Mouse (Mus musculus) spleen, embryonic (tissue): ENCODE measurements around the gene Clrn2.

Source experiments
- CTCF ChIA-PET: fragments of 350-600 bp; sonication (Branson Sonifier 250); formaldehyde crosslinking; loops from one replicate; lab custom pipeline; 2022; lab: Charles Lee

The Clrn2 gene

DNA sequence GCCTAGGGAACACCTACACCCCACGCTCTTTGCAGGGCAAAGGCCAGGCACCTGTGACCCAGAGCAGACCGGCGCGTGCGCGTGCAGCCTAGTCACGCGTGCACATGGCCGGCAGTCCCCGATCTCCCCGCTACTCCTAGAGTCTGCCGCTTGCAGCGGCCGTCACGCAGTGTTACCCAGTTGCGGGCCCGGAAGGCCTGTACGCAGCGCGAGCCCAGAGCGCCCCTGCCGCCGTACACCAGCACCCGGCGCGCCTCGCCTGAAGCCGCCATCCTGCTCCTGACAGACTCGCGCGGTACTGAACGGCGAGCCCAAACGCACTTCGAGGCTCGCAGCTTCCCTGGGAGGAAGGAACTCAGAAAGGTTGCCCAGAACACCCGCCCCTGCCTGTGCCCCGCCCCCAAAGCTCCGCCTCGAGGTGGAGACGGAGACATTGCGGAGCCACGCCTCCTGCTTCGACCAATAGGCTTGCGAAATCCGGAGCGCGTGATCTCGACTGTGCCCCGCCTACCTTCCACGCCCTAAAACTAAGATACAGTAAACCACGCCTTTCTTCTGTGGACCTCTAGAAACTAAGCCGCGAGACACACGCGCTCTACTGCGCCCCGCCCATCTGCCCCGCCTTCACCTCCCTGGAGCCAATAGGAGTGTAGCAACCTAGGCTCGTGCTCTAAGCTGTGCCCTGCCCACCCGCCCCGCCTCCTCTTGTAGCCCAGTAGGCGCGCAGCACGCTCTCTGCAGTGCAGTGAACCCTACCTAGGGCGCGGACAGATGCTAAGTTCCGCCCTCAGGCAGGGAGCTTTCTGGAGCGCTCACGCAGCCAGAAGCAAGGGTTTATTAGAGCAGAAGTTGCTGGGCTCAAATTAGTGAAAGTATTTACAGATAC lies 3.5 kb upstream of the Clrn2 start, which contains the start of gene Qdpr:
Qdpr (minus strand) TSS at position 406 of the 886 bp plus-strand sequence.
- CTCF ChIA-PET: interaction anchor here (0.5 to 0.6 kb wide), 2 partner anchors 27 to 42 kb away, joined by 3 to 6 read pairs; no protein-coding TSS in a partner anchor

DNA sequence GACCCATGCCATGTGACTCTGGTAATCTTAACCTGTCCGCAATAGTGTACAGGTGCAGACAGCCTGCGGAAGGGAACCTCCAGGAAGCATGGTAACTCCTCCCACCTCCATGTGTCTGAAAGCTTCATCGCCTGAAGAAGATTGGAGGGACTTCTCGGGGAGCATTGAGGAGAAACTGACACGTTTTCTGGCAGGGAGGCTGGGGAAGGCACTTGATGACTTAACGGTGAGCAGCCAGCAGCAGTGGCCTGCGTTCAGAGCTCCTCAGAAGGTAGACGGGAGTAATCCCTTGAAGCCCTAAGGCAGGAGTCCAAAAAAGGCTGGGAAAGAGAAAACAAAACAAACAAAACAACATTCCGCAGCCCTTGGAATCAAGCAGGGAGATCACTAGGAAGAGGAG lies 905 bp downstream of the Clrn2 start:
- CTCF ChIA-PET: no interaction called here

DNA sequence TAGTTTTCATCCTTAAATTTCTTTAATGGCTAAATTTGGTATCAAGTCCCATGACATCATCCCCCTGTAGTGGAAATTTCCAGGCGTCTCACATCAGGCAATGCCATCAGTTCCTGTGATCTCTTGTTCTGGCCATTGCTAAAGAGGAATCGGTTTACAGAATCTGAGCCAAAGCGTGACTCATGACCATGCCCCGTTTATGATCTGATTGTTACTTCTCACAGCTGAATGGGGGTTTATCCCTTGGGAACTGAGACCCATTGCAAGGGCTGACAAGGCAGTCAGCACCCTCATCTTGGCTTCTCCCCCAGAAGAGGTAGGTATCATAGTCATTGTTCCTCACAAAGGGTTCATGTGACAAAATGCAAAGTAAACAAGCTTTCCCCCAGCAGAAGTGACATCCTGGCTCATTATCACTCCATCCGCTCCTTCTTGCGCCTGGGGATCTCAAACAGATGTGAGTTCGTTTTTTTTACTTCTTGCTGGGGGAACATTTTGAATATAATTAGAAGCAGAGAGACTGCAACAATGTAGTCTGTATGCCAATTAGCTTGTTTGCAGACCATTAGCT lies 19.4 kb downstream of the Clrn2 start:
- CTCF ChIA-PET: no interaction called here

DNA sequence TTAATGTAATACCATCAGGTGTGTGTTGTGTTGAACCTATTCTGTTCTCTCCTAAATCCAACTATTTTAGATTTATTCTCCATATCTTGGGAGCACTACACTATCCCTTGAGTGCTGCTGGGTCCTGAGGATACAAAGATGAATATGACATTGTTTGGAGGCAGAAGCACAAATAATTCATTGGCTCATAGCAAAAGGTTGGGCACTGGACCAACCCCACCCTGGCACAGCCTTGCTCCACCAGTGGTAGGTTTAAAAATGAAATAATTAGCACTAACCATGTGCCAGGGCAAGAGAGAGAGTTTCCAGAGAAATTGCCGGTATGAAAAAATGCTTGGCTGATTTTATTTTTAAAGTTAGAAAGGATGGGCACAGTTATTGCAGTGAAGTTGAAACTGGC lies 20.0 kb downstream of the Clrn2 start:
- CTCF ChIA-PET: no interaction called here

DNA sequence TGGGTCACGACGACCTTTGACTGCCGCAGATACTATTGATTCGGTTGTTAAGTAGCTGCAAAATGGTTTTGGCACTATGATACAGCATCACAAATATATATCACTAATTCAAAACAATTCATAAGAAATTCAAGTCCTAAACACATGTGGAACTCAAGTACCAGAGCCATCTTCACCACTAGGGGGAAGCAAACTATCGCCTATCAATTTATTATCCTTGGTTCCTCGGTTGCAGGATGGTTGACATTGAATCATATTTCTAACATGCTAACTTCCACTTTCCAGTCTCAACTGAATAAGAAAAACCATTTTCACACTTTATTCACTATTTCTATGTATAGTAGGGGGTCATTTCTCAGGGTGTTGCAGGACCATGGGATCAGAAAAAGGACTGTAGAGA lies 20.7 kb downstream of the Clrn2 start:
- CTCF ChIA-PET: no interaction called here

DNA sequence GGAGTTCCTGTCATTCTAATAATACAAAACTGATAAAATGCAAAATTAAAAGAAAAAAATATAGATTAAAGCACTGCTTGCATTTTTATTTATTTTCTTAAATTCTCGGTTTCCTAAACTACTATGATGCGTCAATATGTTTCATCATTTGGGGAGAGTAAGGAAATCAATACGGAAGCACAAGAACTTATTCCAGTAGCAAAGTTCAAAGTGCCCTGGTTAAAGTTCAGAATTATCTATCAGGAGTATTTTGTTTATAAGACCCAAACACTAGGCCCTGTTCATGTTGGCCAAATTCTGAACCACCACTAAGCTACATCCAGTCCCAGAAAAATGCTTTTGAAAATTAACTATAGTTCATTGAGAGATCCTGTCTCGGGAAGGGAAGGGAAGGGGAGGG lies 21.2 kb downstream of the Clrn2 start:
- CTCF ChIA-PET: no interaction called here

DNA sequence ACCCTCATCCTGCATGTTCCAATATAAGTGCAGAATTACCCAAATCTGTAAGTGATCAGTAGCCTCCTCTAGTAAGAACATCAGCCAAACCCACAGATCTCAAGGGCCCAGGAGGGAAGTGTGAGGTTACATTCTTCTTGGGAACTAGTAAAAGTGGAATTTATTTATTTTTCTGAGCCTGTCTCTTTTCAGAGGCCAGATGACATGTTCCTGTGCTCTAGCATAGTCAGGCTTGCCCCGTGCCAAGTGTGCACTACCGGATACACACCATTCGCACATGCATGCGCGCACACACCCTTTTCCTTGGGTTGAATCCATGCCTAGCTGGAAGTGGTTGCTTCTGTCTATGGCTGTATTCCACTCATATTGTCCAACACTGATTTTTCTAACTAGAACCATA lies 22.2 kb downstream of the Clrn2 start:
- CTCF ChIA-PET: no interaction called here

DNA sequence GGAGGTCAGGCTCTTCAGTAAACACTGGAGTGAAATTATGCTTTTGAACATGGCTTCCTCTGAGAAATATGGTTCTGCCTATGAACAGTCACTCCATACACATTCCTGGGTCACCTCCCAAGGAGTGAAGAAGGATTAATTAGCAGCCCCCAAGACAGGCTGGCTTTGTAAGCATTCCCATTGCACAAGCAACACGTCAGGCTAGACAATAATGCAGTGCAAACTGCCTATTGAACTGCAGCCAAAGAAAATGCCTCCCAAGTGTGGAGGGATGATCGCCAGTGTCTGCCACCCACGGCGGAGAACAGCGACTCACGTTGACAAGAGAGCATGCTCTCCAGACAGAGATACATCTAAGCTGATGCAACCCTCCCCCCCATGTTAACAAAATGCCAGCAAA lies 22.7 kb downstream of the Clrn2 start:
- CTCF ChIA-PET: no interaction called here

DNA sequence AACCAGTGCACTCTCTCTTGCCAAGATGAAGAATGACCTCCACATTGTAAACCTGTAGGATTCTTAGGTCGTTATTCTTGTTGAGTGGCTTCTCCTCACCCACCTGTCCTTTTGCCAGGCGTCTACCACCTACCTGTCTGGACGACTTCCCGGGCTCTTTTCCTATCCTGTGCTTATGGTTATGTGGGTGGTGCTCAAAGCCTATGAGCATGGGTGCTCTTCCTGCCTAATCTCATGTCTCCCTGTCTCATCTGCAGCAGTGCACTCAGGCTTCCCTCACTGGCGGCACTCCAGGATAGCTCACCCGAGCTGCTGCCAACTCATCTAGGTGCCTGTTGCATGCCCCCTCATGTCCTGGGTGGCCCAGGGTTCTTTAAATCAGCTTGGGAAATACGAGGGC lies 24.1 kb downstream of the Clrn2 start:
- CTCF ChIA-PET: no interaction called here

DNA sequence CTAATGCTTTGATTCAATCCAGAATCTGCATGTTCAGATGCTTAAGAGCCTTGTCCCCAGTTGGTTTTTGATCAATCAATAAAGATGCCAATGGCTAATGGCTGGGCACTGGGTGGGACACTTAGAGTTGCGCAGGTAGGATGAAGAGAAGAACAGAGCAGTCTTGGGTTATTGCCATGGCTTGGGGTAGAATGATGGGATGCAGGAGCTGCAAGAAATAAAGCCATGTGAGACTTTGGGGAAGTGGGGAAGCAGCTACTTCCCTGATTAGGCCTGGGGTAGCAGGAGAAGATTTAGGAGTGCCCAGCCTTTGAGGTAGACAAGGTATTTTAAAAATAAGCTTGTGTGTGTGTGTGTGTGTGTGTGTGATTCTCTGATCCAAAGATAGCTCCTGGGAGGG lies 26.5 kb downstream of the Clrn2 start:
- CTCF ChIA-PET: no interaction called here

DNA sequence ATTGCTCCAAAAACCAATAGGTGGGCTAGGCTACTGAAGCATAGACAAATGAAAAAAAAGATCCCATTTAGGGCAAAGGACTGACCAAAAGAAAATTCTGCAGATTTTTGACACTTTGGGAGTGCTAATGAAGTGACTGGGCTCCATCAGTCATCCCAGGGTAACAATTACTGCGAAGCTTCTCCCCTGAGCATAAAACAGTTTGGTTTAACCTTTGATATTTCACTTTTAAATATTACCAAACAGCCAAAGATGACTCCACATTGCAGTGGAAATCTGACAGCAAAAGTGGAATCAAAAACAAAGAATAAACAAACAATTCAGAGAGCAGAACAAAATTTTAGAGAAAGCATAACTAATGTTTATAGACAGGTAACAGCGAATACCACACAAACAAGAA lies 27.6 kb downstream of the Clrn2 start:
- CTCF ChIA-PET: no interaction called here

DNA sequence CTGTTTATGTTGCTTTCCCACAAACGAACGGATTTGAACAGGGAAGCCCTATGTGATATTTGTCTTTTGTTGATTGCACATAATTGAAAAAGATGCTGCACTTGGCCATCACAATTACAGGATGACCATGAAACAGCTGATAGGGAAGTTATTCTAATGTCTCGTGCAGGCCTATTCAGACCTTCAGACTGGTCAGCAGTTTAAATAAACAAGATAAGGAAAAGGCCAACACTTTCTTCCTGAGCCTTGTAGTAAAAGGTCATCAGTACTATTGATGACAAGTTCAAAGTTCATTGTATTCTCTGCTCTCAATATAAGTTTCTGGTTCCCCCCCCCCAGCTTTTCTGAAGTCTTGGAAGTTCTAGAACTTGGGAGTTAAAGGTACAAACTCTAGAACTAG lies 29.1 kb downstream of the Clrn2 start:
- CTCF ChIA-PET: no interaction called here

DNA sequence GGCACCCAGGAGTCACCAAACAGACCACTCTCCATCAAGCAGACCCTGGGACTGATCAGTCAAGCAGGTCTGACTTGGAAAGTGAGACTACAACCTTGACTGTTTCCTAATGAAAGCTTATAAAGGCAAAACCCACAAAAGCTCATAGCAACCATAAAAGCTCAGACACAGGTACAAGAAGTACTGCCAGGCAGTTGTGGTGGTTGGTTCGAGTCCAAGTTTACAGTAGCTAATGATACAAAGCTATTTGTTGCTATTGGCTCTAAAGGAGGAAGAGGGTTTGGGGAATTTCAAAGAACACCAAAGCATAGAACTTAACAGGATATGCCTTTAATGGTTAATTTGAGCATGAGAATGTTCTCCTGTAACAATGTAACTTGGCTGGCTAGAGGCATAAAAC lies 30.1 kb downstream of the Clrn2 start:
- CTCF ChIA-PET: no interaction called here

DNA sequence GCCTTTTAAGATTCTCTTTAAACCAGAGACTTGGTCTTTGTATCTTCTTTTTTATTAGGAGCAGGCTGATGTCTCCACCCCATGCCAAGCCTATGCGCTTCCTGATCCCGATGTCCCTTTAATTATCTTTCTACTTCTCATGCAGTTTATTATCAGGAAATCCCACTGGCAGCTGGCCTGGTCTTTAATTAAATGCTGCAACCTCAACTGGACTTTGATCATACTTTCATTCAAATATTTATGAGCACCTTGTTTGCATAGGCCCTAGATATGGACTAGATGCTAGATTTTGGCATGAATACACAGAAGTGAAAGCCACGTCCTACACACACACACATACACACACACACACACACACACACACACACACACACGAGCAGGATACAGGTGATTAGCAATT lies 38.2 kb downstream of the Clrn2 start:
- CTCF ChIA-PET: interaction anchor here (0.6 to 0.7 kb wide), 2 partner anchors 8 to 42 kb away, joined by 4 to 6 read pairs; partner anchors contain the start of gene Qdpr

DNA sequence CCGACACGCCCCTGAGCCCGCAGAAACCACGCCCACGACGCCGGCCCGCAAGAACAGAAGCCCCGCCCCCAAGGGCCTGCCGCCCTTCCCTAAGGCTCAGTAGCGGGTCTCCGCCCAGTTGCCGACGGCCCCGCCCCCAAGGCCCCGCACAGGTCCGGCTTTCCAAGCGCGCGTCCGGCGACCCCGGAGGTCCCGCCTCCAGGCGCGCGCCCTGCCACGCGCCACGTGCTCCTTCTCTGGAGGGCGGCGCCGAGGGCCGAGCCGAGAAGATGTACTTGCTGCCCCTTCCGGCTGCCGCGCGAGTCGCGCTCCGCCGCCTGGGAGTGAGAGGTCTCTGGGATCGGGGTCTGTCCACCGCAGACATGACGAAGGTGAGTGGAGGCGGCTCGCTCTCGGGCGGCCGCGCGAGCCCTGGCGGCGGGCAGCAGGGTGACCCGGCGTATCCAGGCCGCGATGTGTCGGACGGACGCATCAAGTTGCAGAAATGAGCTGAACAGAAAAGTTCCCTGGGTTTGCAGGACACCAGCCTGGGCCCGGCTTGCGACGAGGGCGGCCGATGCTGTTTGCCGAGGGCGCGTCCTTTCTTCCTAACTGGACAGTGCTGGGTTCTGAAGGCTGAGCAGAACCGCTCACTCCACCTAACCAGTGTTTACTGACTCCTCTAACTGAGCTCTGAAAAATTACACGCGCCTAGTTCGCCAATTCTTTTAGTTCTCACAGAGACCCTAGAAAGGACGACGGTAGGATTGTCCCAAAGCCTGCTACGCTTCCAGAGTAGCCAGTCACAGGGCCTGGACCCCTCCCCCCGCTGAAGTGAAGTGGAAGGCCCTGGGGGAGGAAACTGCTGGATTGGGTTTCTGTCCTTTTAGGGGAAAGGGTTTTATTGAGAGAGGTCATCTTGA lies 39.9 kb downstream of the Clrn2 start, which contains the start of gene Lap3:
Lap3 (plus strand) TSS at position 184 of the 902 bp plus-strand sequence.
- CTCF ChIA-PET: interaction anchor here (0.5 kb wide), 1 partner anchor 175 kb away, joined by 5 read pairs; no protein-coding TSS in a partner anchor

DNA sequence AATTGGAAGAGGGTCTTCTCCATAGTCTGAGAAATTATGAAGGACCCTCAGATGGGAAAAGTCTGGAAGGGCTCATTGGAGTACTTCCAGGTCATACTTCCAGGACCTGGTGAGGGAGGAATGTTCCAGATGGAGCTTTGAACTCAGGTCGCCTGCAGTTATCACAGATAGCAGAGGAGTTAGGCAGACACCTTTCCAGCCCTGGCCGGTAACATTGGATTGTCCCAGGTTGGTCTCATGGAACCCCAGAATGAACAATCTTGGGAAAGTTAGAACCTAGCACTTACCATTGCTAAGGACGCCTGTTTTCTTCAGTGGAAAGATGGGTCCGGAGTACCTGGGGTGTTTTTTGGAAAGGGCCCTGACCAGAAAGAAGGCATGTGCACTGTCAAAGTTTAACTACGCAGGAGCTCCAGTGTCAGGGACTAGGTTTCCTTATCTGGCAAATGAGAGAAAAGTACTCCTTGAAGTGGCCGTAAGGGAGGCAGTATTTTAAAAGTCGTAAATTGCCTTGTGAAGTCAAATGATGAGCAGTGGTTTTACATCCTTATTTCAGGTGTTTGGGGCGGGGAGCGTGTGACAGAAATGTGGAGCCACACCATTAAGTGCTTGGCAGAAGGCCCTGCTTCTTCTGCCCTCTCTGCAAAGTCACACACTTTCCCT lies 40.7 kb downstream of the Clrn2 start:
- CTCF ChIA-PET: interaction anchor here (0.5 kb wide), 1 partner anchor 174 kb away, joined by 5 read pairs; no protein-coding TSS in a partner anchor

DNA sequence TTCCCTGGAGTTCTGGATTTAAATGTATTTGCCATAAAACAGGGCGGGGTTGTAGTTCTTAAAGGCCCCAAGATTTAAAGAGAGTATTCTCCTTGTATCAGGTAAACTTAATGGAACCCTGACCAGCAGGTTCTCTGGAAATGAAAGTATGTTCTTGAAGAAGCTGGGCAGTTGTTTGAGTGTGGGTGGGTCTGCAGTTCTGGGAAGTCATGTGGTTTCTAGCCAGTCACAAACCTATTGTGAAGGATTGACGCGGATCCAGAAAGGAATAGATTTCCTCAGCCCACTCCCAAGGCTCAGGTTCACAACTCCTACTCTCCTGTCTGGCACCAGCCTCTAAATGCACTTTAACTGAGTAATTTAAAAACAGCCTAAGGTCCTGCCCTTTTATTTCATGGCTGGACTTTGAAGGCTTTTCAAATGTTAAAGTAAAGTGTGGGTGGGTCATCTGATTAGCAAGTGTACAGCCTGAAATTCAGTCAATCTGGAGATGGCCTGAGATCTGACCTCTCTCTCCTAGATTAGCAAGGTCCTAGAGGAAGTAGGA lies 42.0 kb downstream of the Clrn2 start:
- CTCF ChIA-PET: no interaction called here

DNA sequence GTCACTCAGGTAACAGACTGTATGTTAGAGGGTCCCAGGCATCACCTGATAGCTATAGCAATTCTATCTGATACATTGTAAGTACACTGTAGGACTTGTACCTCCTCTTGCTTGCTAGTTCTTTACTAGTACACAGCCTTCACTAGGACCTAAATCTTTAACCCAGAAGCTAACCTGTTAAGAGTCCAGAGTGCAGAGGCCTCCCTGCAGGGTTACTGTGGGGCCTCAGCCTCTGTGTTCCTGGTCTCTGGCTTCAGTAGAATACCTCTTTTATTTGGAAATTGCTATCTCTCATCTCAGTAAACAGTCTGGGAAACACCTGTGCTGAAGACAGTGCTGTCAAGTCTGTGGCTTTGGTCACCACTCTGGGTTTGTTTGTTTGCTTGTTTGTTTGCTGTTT lies 42.5 kb downstream of the Clrn2 start:
- CTCF ChIA-PET: no interaction called here

DNA sequence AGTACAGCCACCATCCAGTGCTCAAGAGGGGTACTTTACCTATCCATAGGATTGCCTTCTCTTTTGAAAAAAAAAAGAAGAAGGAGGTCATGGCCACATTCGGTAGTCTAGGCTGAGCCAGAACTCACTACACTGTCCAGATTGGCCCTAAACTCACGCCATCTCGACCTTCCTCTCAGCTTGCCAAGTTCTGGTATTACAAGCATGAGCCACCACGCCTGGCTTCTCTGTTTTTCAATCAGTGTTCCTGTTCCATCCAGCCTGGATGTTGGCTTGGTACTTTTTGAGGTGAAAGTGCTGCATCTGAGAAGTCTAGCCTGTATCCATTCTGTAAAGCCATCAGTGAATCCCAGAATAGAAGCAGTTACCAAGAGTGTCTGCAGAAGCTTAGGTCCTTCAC lies 42.9 kb downstream of the Clrn2 start:
- CTCF ChIA-PET: no interaction called here

DNA sequence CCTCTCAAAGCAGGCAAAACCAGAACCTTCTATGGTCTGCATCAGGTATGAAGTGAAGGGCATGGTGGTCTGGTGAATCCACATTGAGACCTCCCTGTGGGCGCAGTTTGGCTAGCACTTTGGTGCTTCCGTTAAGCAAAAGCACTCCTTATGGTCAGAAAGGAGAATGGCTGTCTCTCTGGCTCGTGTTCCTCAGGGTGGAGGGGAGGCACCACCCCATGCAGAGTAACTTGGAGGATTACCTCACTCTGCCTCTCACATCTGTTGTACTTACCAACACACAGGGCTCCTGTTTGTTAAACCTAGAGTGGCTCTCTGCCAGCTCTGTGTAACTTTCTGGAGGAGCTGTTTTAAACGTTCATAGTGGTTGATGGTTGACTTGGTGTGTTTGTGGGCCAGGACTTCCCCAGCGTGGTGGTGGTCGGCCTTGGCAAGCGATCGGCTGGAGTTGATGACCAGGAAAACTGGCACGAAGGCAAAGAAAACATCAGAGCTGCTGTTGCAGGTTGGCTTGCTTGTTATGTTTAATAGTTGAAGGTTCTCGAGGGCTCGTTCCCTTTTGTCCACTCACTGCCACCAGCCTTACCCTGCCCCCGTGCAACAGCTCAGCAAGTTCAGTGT lies 43.5 kb downstream of the Clrn2 start:
- CTCF ChIA-PET: no interaction called here

DNA sequence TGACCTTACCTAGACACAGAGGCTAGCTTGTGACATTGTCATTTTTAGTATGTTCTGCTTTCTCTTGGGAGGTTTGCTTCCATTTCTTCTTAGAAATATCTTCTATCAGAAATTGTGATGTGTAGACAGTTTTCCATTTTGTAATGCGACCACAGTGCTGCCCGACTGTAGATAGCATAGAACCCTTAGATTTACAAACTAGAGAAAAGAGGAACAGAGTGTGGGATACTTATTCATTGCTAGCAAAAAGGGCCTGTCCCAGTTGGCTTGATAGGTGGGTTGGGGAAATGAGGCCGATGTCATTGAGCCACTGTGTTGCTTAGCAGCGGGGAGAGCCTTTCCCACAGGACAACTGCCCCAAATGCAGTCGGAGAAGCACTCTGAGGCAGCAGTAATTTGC lies 44.0 kb downstream of the Clrn2 start:
- CTCF ChIA-PET: no interaction called here
